Mouse (Mus musculus) gastrocnemius, postnatal 10 days (tissue): ENCODE data around the gene Mapk1ip1l. TPM values are rescaled to one million over a fixed set of nuclear protein-coding genes. Genes with fewer than 3 reads are reported as not detected.
A peak's percentile ranks its signal among the peaks of the same experiment; 100 is the strongest.

ENCODE experiments used
- DNase-seq: peaks from one replicate; pipeline ENCODE4 v3.0.0; 2021; ENCODE audit warnings: mixed read lengths
- long read RNA-seq, 2 experiments: library from polyadenylated mRNA; stranded (forward); transcript quantifications; one replicate each; pipeline ENCODE4 v2.0.0; 2021
- total RNA-seq, 2 experiments: library from RNA; stranded (reverse); gene quantifications; 2 replicates each; pipeline ENCODE4 v1.2.3; 2021

Gene Mapk1ip1l
- 10 to 100 TPM; 39.2 to 50.4 TPM for total RNA-seq
- long read RNA-seq, experiment 1, full-length matches to known transcripts = 8 of 14 reads
- long read RNA-seq, experiment 1, partial matches to known transcripts = 1 of 14 reads
- long read RNA-seq, experiment 1, other reads (novel, unspliced or antisense) = 5 of 14 reads
- long read RNA-seq, experiment 2, full-length matches to known transcripts = 7 of 9 reads
- long read RNA-seq, experiment 2, partial matches to known transcripts = 0 of 9 reads
- long read RNA-seq, experiment 2, other reads (novel, unspliced or antisense) = 2 of 9 reads

- DNase-seq = peak; percentile 94
These were observed at the start of gene Mapk1ip1l for GRCm38 (mm10) chr14:47297785-47298407. Gene Mapk1ip1l, plus strand, starts transcription at chr14:47298266.

GRCm38 (mm10) chr14:47249839-47250238, 48.2 kb upstream of the Mapk1ip1l start:
- no peak for DNase-seq

GRCm38 (mm10) chr14:47264866-47265265, 33.2 kb upstream of the Mapk1ip1l start:
- DNase-seq = no peak

- no peak for DNase-seq
These were observed 32.2 kb upstream of the Mapk1ip1l start for GRCm38 (mm10) chr14:47265829-47266228.

- DNase-seq = no peak
These were observed 29.0 kb upstream of the Mapk1ip1l start for GRCm38 (mm10) chr14:47269056-47269455.

GRCm38 (mm10) chr14:47269706-47270105, 28.4 kb upstream of the Mapk1ip1l start:
- DNase-seq = no peak

- no peak for DNase-seq
These were observed 24.3 kb upstream of the Mapk1ip1l start for GRCm38 (mm10) chr14:47273751-47274150.

GRCm38 (mm10) chr14:47275417-47275816, 22.6 kb upstream of the Mapk1ip1l start:
- no peak for DNase-seq

- no peak for DNase-seq
These were observed 21.9 kb upstream of the Mapk1ip1l start for GRCm38 (mm10) chr14:47276036-47276603.

- DNase-seq = peak; percentile 94
These were observed 21.3 kb upstream of the Mapk1ip1l start, which contains the start of the genes Wdhd1 and Socs4 for GRCm38 (mm10) chr14:47276637-47277393. Gene Wdhd1, minus strand, starts transcription at chr14:47276857. Gene Socs4, plus strand, starts transcription at chr14:47276931.

- no peak for DNase-seq
These were observed 19.0 kb upstream of the Mapk1ip1l start for GRCm38 (mm10) chr14:47279058-47279457.

- DNase-seq = no peak
These were observed 16.5 kb upstream of the Mapk1ip1l start for GRCm38 (mm10) chr14:47281535-47281934.

- DNase-seq = no peak
These were observed 14.5 kb upstream of the Mapk1ip1l start for GRCm38 (mm10) chr14:47283568-47283967.

GRCm38 (mm10) chr14:47285271-47285670, 12.8 kb upstream of the Mapk1ip1l start:
- no peak for DNase-seq

GRCm38 (mm10) chr14:47286215-47286614, 11.9 kb upstream of the Mapk1ip1l start:
- no peak for DNase-seq

GRCm38 (mm10) chr14:47287021-47287420, 11.0 kb upstream of the Mapk1ip1l start:
- DNase-seq = no peak

- DNase-seq = no peak
These were observed 6.3 kb upstream of the Mapk1ip1l start for GRCm38 (mm10) chr14:47291772-47292171.

- no peak for DNase-seq
These were observed 3.9 kb upstream of the Mapk1ip1l start for GRCm38 (mm10) chr14:47294136-47294535.

- no peak for DNase-seq
These were observed 1.8 kb upstream of the Mapk1ip1l start for GRCm38 (mm10) chr14:47296232-47296631.

- DNase-seq = no peak
These were observed 334 bp downstream of the Mapk1ip1l start for GRCm38 (mm10) chr14:47298408-47298792.

GRCm38 (mm10) chr14:47298819-47299261, 774 bp downstream of the Mapk1ip1l start:
- DNase-seq = peak; percentile 11

- DNase-seq = no peak
These were observed 5.0 kb downstream of the Mapk1ip1l start for GRCm38 (mm10) chr14:47302885-47303680.
